Mouse (Mus musculus) kidney, postnatal 25 days (tissue): Measurements from ENCODE around the gene Gm5134.

ENCODE experiments used
- DNase-seq, 2 experiments: peaks; one replicate each; pipeline ENCODE4 v3.0.0; 2021; ENCODE audit warnings: mixed read lengths in 2 of 2

Gene Gm5134

GRCm38 (mm10) chr10:76035277-76035676, 81.0 kb downstream of the Gm5134 start:
- no peak for DNase-seq

DNA sequence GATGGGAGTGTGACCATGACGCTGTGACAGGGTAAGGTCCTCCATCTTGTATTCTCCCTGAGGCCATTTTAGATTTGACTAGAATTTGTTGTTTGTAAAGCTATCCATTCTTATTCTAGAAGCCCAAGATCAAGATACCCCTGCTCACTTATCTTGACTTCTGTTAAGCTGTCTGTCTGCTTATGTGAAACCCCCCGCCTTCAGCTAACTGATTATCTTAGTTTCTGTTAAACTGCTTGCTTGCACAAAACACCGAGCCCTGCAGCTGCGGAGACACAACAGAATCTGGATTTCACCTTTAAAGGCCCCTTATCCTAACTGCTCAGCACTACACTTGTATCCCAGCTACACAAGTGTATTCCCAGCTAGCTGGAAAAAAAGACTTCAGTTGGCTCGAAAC, 82.6 kb downstream of the Gm5134 start:
- no peak for DNase-seq

DNA sequence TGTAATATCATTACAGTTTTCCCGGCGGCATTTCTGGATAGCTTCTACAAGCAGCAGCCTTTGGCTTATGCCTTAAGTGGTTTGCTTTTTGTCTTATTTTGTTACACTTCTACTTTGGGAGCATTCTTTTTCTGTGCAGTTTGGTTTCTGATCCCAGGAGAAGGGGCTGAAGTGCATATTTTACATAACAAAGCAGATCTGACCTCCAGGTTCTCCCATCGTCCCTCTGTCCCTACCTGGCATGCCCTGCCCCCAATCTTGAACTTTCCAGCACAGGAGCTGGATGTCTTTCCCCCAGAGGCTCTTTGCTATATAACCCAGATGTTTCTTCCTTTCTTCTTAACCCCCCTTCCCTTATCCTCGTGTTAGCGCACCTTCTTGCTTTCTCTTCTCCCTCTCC, 91.0 kb downstream of the Gm5134 start:
- no peak for DNase-seq

GRCm38 (mm10) chr10:76046754-76047153, 92.4 kb downstream of the Gm5134 start:
- DNase-seq, result no peak

- no peak for DNase-seq
Observed at GRCm38 (mm10) chr10:76047182-76047869, 93.0 kb downstream of the Gm5134 start.

DNA sequence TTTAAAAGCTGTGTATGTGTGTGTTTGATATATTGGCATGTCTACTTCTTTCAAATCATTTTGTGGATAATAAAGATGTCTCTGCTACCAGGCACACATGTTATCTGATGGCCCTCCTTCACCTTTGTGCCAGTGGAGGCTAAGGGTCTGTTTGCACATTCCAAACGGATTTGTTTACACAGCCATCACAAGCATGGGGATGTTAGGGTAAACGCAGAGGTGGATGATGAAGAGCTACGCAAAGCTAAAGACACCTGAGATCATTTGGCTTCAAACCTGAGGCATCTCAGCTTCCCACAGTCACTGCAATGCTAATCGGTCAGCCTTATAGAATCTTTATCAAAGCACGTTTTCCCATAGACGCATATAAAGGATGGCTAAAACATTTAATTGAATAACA, 94.7 kb downstream of the Gm5134 start:
- DNase-seq, result no peak

GRCm38 (mm10) chr10:76051860-76052259, 97.5 kb downstream of the Gm5134 start:
- no peak for DNase-seq
